Mouse (Mus musculus): ENCODE results near the gene Gm9376. TPM values are rescaled to one million over a fixed set of nuclear protein-coding genes. Genes with fewer than 3 reads are reported as not detected.

Gene Gm9376
- not detected in 2 replicates for polyA plus RNA-seq (2012; rRNA removed)

DNA sequence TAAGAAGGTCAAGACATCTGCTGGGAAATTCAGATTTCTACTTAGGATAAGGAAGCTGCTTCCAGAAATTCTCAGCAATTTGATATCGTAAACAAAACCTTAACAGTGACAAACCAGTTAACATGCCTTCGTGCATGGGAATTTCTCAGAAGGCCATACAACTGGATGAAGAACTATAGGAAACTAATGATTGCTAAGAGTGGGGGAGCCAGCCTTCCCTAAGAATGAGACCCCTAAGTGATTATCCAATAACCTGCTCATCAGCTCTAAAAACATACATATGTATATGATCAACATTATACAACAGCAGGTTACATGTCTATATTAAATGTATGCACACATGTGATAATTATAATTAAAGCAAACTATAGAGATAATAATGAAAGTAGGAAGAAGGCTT, at the start of gene Gm9376:
Gene Gm9376, plus strand, starts transcription at position 301 of the 400 bp plus-strand sequence.
- no peak for TF ChIP-seq CTCF (IDR thresholded peaks at IDR 0.05; ENCODE audit: borderline replicate concordance, insufficient read depth, low read depth, low read length)
- no peak for TF ChIP-seq POLR2A (IDR thresholded peaks at IDR 0.05; ENCODE audit: borderline replicate concordance, insufficient read depth, low read length)
- no peak within 1 kb of the TSS for H3K4me3 ChIP-seq (replicated peaks; ENCODE audit: insufficient read depth, low read depth, low read length)
- no peak for DNase-seq
- H3K4me1 ChIP-seq (ENCODE audit: control insufficient read depth, insufficient read depth, low read length) = no peaks in the 10 kb centered on the region
- H3K27ac ChIP-seq (ENCODE audit: insufficient read depth, low read length) = no peak within 1 kb of the TSS
- no peaks in the 10 kb centered on the region for H3K27me3 ChIP-seq (ENCODE audit: control insufficient read depth, insufficient read depth, low read length)
- 91% methylated on average over 2 of the region's 2 CpGs for WGBS

- TF ChIP-seq CTCF (IDR thresholded peaks at IDR 0.05; ENCODE audit: borderline replicate concordance, insufficient read depth, low read depth, low read length) (no peak), POLR2A (IDR thresholded peaks at IDR 0.05; ENCODE audit: borderline replicate concordance, insufficient read depth, low read length) (no peak)
- H3K27ac ChIP-seq (ENCODE audit: insufficient read depth, low read length) = no peak overlapping the region
- no peak for DNase-seq
- H3K27me3 ChIP-seq (ENCODE audit: control insufficient read depth, insufficient read depth, low read length) = peaks cover 4% of the 10 kb centered on the region; the same call in 1 of the 2 replicates
- WGBS = 75% methylated on average over 1 of the region's 1 CpGs
- no peak overlapping the region for H3K4me3 ChIP-seq (replicated peaks; ENCODE audit: insufficient read depth, low read depth, low read length)
- no peaks in the 10 kb centered on the region for H3K4me1 ChIP-seq (ENCODE audit: control insufficient read depth, insufficient read depth, low read length)
Measured at GRCm38 (mm10) chr14:118220885-118221284, 45.9 kb upstream of the Gm9376 start.

DNA sequence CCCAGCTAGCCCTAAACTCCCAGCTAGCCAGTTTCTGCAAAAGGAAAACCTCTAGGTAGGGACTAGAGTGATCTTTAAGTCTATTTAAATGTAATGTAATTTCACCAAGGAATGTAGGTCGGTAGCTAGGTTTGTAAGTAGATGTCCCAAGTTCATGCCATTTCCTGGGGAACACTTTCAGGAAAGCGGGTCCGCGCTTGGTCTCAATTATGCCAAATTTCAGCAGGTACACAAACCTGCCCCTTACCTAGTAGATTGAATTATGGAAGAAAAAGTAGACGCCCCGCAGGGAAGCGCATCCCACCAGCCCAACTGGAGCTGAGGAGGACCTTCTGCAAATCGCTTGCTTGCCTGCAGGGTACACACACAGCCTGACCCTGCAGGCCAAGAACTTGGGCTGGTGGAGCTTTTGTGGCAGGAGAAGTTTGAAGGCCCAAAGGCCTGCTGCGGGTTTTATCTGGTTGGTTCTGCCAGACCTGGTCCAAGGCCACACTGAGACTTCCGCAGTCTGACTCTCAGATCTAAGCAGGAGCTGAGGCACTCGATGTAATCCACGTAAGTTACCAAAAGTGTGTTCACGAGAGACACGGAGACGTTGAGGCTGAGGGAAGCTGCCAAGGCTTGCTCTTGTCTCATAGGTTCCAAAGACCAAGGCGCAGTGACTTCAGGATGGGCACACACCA, 41.6 kb upstream of the Gm9376 start:
- H3K27me3 ChIP-seq (ENCODE audit: control insufficient read depth, insufficient read depth, low read length) = peaks cover 8% of the 10 kb centered on the region; the same call in 1 of the 2 replicates
- TF ChIP-seq POLR2A (IDR thresholded peaks at IDR 0.05; ENCODE audit: borderline replicate concordance, insufficient read depth, low read length) = no peak
- TF ChIP-seq CTCF (IDR thresholded peaks at IDR 0.05; ENCODE audit: borderline replicate concordance, insufficient read depth, low read depth, low read length) = no peak
- H3K4me3 ChIP-seq (replicated peaks; ENCODE audit: insufficient read depth, low read depth, low read length) = no peak overlapping the region
- 37% methylated on average over 16 of the region's 16 CpGs for WGBS
- H3K4me1 ChIP-seq (ENCODE audit: control insufficient read depth, insufficient read depth, low read length) = no peaks in the 10 kb centered on the region
- DNase-seq = no peak
- H3K27ac ChIP-seq (ENCODE audit: insufficient read depth, low read length) = no peak overlapping the region

DNA sequence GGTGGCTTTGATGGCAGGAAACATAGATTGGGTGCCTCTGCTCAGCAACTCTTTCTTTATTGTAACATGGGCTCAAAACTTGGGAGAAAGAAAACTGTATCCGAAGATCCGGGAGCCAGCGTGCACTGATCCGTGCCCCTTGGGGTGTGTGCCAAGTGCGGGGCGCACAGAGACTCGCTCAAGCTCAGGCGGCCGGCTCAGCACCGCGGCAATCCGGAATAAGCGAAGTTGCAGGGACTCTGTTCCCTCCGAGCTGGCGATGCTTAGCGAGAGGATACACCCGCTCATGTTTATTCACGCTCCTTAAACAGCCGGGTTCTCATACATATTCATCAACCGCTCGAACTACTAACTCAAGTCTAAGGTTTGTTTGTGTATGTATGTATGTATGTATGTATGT, 40.8 kb upstream of the Gm9376 start:
- Histone ChIP-seq H3K4me1 (ENCODE audit: control insufficient read depth, insufficient read depth, low read length) (no peaks in the 10 kb centered on the region), H3K27ac (ENCODE audit: insufficient read depth, low read length) (no peak overlapping the region), H3K4me3 (replicated peaks; ENCODE audit: insufficient read depth, low read depth, low read length) (no peak overlapping the region), H3K27me3 (ENCODE audit: control insufficient read depth, insufficient read depth, low read length) (peaks cover 9% of the 10 kb centered on the region; the same call in 1 of the 2 replicates)
- DNase-seq = no peak
- WGBS = 1% methylated on average over 21 of the region's 21 CpGs
- no peak for TF ChIP-seq CTCF (IDR thresholded peaks at IDR 0.05; ENCODE audit: borderline replicate concordance, insufficient read depth, low read depth, low read length)
- TF ChIP-seq POLR2A (IDR thresholded peaks at IDR 0.05; ENCODE audit: borderline replicate concordance, insufficient read depth, low read length) = no peak

GRCm38 (mm10) chr14:118226471-118227155, 40.1 kb upstream of the Gm9376 start:
- 8% methylated on average over 21 of the region's 21 CpGs for WGBS
- no peak overlapping the region for H3K27ac ChIP-seq (ENCODE audit: insufficient read depth, low read length)
- no peak for DNase-seq
- H3K27me3 ChIP-seq (ENCODE audit: control insufficient read depth, insufficient read depth, low read length) = peaks cover 9% of the 10 kb centered on the region; the same call in 1 of the 2 replicates
- no peaks in the 10 kb centered on the region for H3K4me1 ChIP-seq (ENCODE audit: control insufficient read depth, insufficient read depth, low read length)
- no peak for TF ChIP-seq POLR2A (IDR thresholded peaks at IDR 0.05; ENCODE audit: borderline replicate concordance, insufficient read depth, low read length)
- no peak for TF ChIP-seq CTCF (IDR thresholded peaks at IDR 0.05; ENCODE audit: borderline replicate concordance, insufficient read depth, low read depth, low read length)
- no peak overlapping the region for H3K4me3 ChIP-seq (replicated peaks; ENCODE audit: insufficient read depth, low read depth, low read length)

- 5% methylated on average over 8 of the region's 8 CpGs for WGBS
- H3K27me3 ChIP-seq (ENCODE audit: control insufficient read depth, insufficient read depth, low read length) = peaks cover 11% of the 10 kb centered on the region; the same call in 1 of the 2 replicates
- TF ChIP-seq POLR2A (IDR thresholded peaks at IDR 0.05; ENCODE audit: borderline replicate concordance, insufficient read depth, low read length) = no peak
- no peak for TF ChIP-seq CTCF (IDR thresholded peaks at IDR 0.05; ENCODE audit: borderline replicate concordance, insufficient read depth, low read depth, low read length)
- no peak for DNase-seq
- no peaks in the 10 kb centered on the region for H3K4me1 ChIP-seq (ENCODE audit: control insufficient read depth, insufficient read depth, low read length)
- H3K4me3 ChIP-seq (replicated peaks; ENCODE audit: insufficient read depth, low read depth, low read length) = no peak overlapping the region
- no peak overlapping the region for H3K27ac ChIP-seq (ENCODE audit: insufficient read depth, low read length)
Measured at GRCm38 (mm10) chr14:118232381-118232970, 34.3 kb upstream of the Gm9376 start.

DNA sequence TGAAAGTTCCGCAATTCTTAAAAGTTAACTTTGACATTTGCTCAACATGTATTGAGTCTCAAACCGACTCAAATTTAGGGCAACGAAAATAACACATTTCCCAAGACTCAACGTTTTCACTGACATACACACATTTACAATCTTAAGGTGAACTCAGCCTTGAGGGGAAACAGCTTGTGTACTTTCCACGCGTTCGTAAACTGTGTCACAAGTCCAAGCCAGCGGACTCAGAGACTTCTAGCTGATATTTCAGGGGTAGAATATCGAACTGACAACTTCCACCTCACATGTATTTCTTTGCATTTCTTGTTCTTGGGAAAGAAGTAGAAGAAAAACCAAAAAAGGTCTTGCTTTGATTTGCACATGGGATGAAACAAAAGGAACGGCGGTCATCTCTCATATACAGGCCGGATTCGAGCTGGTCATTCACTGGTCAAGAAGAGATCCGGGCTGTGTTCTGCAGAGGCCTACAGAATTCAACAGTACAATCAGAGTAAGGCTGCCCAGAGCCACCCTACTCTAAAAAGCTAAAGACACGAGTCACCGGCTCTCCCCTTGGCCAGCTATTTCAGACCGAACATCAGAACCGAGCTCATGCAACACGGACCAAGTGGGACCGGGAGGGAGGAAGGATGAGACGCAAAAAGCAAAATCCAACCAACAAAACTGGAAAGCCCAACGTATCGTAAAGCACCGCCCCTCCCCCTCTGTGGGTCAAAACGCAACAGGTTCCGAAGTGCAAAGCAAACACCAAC, 32.8 kb upstream of the Gm9376 start:
- Histone ChIP-seq H3K27me3 (ENCODE audit: control insufficient read depth, insufficient read depth, low read length) (peaks cover 8% of the 10 kb centered on the region; the same call in 1 of the 2 replicates), H3K27ac (ENCODE audit: insufficient read depth, low read length) (no peak overlapping the region), H3K4me3 (replicated peaks; ENCODE audit: insufficient read depth, low read depth, low read length) (no peak overlapping the region), H3K4me1 (ENCODE audit: control insufficient read depth, insufficient read depth, low read length) (no peaks in the 10 kb centered on the region)
- TF ChIP-seq POLR2A (IDR thresholded peaks at IDR 0.05; ENCODE audit: borderline replicate concordance, insufficient read depth, low read length) (no peak), CTCF (IDR thresholded peaks at IDR 0.05; ENCODE audit: borderline replicate concordance, insufficient read depth, low read depth, low read length) (no peak)
- 6% methylated on average over 26 of the region's 26 CpGs for WGBS
- no peak for DNase-seq
